Mouse (Mus musculus) T-helper 17 cell (primary cell): ENCODE data around the gene Rdh8.

Experiments used
- in situ Hi-C, 2 experiments: fragments of 300-600 bp; cut with MboI, MseI; formaldehyde crosslinking; loops; 1 replicate in 1 of 2; 2 replicates in 1 of 2; pipeline ENCODE4 v1.15.1; 2025; ENCODE audit warnings: high pct_unique_total_duplicates in 2 of 2

The Rdh8 gene

DNA sequence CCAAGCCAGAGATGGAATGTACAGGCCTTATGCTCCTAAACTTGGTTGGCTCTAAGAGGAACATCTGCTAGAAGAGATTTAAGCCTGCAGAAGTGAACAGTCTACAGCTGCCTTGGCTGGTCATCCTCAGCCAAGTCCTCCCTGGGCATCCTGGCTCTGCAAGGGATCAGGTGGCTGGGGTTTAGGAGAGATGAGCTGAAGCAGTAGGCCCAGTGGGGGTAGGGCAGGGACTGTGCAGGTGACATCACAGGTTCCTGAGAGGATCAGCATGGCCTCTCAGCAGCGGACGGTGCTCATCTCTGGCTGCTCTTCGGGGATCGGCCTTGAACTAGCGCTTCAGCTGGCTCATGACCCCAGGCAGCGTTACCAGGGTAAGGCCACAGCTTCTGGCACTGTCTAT is at the start of gene Rdh8:
Gene Rdh8, plus strand, starts transcription at position 268 of the 400 bp plus-strand sequence.
- in situ Hi-C loops = loop anchor here in 1 of 2 experiments (5.0 kb wide), 1 partner anchor 76 kb away; no protein-coding TSS in a partner anchor

DNA sequence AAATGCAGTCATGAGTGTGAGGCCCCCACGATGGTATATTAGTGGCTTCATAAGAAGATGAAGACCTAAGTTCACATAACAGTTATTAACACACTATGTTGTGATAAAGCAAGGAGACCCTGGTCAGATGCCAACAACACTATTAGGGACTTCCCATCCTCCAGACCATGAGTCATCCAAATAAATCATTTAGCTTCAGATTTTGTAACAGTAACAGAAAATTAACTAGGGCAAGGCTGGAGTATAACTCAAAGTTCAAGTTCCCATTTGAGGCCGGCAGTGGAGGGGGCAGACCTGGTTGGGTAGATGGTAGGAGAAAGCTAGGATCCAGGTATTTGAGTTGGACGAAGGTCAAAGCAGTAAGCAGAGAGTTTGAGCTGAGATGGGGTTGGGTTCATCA is 37.0 kb upstream of the Rdh8 start:
- in situ Hi-C loops = no loop called here

- in situ Hi-C loops = no loop called here
These were observed 33.2 kb upstream of the Rdh8 start for GRCm38 (mm10) chr9:20785055-20785454.

DNA sequence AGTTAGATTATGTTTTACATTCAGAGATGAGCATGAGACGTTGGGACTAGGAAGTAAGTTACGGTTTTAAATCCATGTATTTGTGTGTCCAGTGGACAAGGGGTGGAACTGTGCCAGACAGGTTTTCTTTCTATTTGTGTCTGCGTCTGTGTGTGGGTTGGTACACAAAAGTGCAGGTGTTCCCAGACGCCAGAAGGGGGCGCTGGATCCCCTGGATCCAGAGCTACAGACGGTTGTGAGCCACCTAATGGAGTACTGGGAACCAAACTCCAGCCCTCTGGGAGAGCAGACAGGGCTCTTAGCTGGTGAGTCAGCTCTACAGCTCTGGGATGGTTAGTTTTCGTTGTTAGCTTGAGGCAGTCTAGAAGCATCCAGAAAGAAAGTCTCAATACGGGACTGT is 30.3 kb upstream of the Rdh8 start:
- in situ Hi-C loops = no loop called here

GRCm38 (mm10) chr9:20789651-20790050 is 28.7 kb upstream of the Rdh8 start:
- in situ Hi-C loops = no loop called here

GRCm38 (mm10) chr9:20790345-20790744 is 28.0 kb upstream of the Rdh8 start:
- in situ Hi-C loops = no loop called here

- in situ Hi-C loops = no loop called here
These were observed 24.0 kb upstream of the Rdh8 start for GRCm38 (mm10) chr9:20794108-20794806.

DNA sequence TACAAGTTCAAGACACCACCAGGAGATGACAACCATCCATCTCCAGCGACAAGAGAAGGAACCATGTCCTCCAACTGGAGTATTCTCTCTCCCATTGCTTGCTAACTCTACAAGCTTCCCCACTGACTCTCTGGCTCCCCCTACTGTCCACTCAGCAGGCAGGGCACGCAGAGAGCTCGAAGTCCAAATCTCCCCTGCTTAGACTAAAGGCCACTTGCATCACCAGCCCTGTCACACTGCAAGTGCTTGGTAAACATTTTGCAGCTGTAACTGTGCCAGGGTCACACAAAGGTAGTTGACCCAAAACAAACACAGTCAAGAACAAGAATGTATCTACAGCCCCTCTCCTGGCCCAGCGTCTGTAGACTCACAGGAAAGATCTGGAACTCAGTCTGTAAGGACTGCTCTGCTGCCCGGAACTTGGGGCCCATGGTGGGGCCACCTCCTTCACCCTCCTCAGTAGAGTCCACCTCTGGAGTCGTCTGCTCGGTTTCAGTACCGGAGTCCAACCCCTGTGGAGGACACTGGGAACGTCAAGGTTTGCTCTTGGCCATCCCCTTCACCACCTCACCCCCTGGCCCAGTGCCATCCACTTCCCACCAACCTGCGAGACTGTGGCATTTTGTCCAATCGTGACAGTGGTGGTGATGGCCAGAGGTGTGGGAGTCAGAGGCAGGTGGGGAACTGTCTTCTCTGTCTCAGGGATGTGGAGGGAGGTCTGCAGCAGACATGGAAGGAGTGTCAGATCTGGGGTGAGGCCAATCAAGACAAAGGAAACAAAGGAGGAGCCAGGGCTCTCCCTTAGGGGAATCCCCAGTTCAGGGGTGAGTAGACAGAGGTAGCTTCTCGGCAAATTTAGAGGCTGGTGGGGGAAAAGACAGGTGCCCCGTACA is 13.8 kb upstream of the Rdh8 start:
- in situ Hi-C loops = no loop called here

DNA sequence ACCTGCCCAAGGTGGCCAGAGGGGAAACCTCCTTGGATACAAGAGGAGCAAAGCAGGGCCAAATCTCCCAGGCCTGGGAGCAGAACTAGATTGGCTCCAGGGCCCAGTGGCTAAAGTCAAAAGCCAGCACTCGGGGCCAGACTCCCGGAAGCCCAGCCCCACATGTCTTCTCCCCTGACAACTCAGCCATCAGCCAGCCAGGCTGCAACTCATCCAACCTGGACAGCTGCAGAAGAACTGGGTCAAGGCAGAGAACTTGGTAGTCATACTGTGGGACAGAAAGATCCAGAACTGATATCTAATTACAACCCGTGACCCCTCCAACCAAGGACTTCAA is 13.2 kb upstream of the Rdh8 start:
- in situ Hi-C loops = no loop called here

DNA sequence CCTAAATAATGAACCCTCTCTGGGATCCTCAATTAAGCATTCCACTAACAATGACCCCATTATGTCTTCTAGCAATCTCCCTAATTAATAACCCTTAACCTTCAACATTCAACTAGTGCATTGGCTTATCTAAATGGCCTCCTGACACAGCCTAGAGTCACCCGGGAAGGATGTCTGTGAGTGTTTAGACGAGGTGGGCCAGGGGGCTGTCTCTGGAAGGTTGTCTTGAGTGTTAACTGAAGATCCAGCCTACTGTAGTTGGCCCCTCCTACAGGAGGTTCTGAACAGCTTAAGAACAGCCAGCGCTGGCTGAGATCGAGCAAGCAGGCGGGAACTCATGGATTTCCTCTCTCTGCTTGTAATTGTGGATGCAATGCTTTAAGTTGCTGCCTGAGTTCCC is 12.6 kb upstream of the Rdh8 start:
- in situ Hi-C loops = no loop called here

- in situ Hi-C loops = no loop called here
These were observed 8.0 kb upstream of the Rdh8 start for GRCm38 (mm10) chr9:20810271-20810670.

GRCm38 (mm10) chr9:20810773-20811172 is 7.5 kb upstream of the Rdh8 start:
- in situ Hi-C loops = no loop called here

GRCm38 (mm10) chr9:20812537-20813271 is 5.6 kb upstream of the Rdh8 start:
- in situ Hi-C loops = no loop called here

DNA sequence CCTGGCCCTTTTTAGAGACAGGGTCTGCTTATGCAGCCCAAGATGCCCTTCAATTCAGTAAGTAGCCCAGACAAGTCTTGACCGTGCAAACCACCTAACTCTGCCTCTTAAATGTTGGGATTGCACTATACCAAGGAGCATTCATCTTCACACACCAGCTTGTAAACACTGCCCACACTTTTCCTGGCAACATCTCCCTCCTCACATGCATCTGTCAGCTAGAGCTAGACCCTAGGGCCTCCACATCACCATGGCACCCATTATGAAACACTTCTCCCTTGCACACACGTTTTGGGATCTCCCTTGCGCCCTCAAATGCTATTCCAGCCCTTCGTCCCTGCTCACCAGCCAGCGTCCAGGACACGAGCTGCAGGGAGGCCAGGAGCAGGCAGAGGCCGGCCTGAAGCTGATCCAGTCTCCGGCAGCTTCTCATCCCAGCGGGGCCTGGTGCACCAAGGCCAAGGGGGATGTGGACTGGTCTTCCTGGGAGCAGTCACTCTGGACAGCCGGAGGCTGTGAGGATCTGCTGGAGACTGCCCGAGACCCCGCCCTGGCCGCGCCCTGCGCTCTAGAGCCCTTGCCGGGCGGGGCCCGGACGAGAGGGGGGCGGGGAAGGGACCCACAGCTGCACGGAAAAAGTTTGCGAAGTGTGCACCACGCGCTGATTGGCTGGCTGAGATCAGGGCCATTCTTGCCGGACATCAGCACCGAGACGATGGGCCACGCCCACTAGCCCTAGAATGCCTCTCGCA is 3.6 kb upstream of the Rdh8 start, which contains the start of gene Col5a3:
Gene Col5a3, minus strand, starts transcription at position 547 of the 752 bp plus-strand sequence.
- in situ Hi-C loops = loop anchor here in 1 of 2 experiments (5.0 kb wide), 1 partner anchor 72 kb away; no protein-coding TSS in a partner anchor

GRCm38 (mm10) chr9:20820001-20820400 is 1.7 kb downstream of the Rdh8 start:
- in situ Hi-C loops = no loop called here

DNA sequence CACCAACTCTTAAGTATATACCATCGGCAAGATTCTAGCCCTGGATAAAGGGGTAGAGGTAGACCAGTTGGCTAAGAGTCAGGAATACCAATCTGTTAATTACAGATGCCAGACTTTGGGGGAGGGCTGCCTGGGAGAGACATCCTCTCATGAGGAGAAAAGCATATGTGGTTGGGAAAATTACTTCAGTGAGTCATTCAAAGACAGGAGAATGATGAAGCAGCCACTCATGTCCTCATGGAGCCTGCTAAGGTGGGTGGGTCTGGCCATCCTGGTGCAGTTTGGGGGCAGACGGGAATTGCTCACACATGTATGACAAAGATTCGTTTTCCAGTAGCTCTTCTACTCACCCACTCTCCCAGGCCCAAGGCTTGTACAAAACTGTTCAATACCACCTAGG is 4.5 kb downstream of the Rdh8 start:
- in situ Hi-C loops = no loop called here

GRCm38 (mm10) chr9:20825781-20826180 is 7.5 kb downstream of the Rdh8 start:
- in situ Hi-C loops = no loop called here

DNA sequence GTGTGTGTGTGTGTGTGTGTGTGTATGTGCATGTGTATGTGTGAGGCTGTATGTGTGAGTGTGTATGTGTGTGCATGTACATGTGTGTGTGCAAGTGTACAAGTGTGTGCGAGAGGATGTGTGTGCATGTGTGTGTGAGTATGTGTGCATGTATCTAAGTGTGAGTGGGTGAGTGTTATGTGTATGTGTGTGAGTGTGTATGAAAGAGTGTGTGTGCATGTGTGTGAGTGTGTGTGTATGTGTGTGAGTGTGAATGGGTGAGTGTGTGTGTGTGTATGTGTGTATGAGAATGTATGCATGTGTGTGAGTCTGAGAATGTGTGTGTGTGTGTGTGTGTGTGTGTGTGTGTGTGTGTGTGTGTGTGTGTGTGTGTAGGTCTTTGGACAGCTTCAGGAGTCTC is 9.8 kb downstream of the Rdh8 start:
- in situ Hi-C loops = no loop called here

GRCm38 (mm10) chr9:20830901-20831643 is 12.8 kb downstream of the Rdh8 start:
- in situ Hi-C loops = loop anchor here in 1 of 2 experiments (10.0 kb wide), 1 partner anchor 86 kb away; the partner anchor contains the start of gene Olfm2

- in situ Hi-C loops = loop anchor here (5.0 to 10.0 kb wide), 2 partner anchors 38 to 90 kb away; partner anchors contain the start of gene Olfm2 (in 1 of the 2)
These were observed 16.6 kb downstream of the Rdh8 start for GRCm38 (mm10) chr9:20834881-20835280.
